In genomic region chr6:39451033-39451432, GRCm38 (mm10) we compare ENCODE assay signal across 10 mouse cellular contexts. TPM values are rescaled to one million over a fixed set of nuclear protein-coding genes. Genes with fewer than 3 reads are reported as not detected.
DNase-seq lines count a peak whose midpoint lies in the region; ATAC-seq and TF ChIP-seq lines count a peak whose summit lies in the region.
"Had no signal": no experiment of that assay in that cellular context is flagged by ENCODE, and none has a peak within 500 bp of the region (broad histone marks: within the 10 kb centered on the region; RNA-seq: fewer than 3 reads in every experiment).

No protein-coding gene starts in this region.

- dilution Hi-C loops in CH12.LX (cut with MboI; ENCODE audit: extremely low pct_ligation_motif_present, extremely low pct_unique_long_range_greater_than_20kb, low sequenced_read_pairs), result loop anchor here (25.0 kb wide), 1 partner anchor 111 kb away; the partner anchor contains the start of genes Adck2 and Dennd2a

- H3K4me1 ChIP-seq in CH12.LX (ENCODE audit: control insufficient read depth in 1 of 2, insufficient read depth in 2 of 2), result peaks cover 8% of the 10 kb centered on the region in 2 experiments; a peak in 3 of 4 replicates
- peaks cover 3% of the 10 kb centered on the region for H3K4me1 ChIP-seq in embryonic fibroblast, embryonic 13.5 days (ENCODE audit: control insufficient read depth, insufficient read depth, low read length)
- peaks cover 4% of the 10 kb centered on the region; the same call in 1 of the 2 replicates for H3K4me1 ChIP-seq in hindbrain, embryonic 12.5 days
- H3K4me1 ChIP-seq: heart, embryonic 12.5 days had no signal

- H3K27me3 ChIP-seq in CH12.LX (replicated peaks), result no peaks in the 10 kb centered on the region
- H3K27me3 ChIP-seq in hindbrain, embryonic 12.5 days, result no peaks in the 10 kb centered on the region
- H3K27me3 ChIP-seq: heart, embryonic 12.5 days had no signal

- peak; percentile 54 for TF ChIP-seq RAD21 in CH12.LX (IDR thresholded peaks at IDR 0.05; ENCODE audit: low read depth, low read length)

- no peak overlapping the region for H3K9ac ChIP-seq in CH12.LX (ENCODE audit: insufficient read depth, low read depth)
- H3K9ac ChIP-seq in hindbrain, embryonic 12.5 days, result no peak overlapping the region
- H3K9ac ChIP-seq: heart, embryonic 12.5 days had no signal

- no peak for TF ChIP-seq EP300 in CH12.LX (IDR thresholded peaks at IDR 0.05; ENCODE audit: low read length)

- no peak overlapping the region for H3K27ac ChIP-seq in CH12.LX (ENCODE audit: insufficient read depth, low read depth)
- no peak overlapping the region for H3K27ac ChIP-seq in embryonic fibroblast, embryonic 13.5 days (ENCODE audit: insufficient read depth, low read length)
- H3K27ac ChIP-seq in hindbrain, embryonic 12.5 days, result no peak overlapping the region

- no peak overlapping the region for H3K4me3 ChIP-seq in CH12.LX (replicated peaks in 1 of 3; ENCODE audit: low read depth in 2 of 3, low read length in 2 of 3, poor library complexity in 1 of 3)
- no peak overlapping the region for H3K4me3 ChIP-seq in embryonic fibroblast, embryonic 13.5 days (ENCODE audit: insufficient read depth, low read length)
- H3K4me3 ChIP-seq in hindbrain, embryonic 12.5 days, result no peak overlapping the region
- H3K4me3 ChIP-seq: heart, embryonic 12.5 days; megakaryocyte, embryonic 14.5 days had no signal

- no peaks in the 10 kb centered on the region for H3K79me2 ChIP-seq in CH12.LX (replicated peaks; ENCODE audit: control insufficient read depth, extremely low read depth, insufficient read depth, poor library complexity, severe bottlenecking)

- no peaks in the 10 kb centered on the region for H3K9me3 ChIP-seq in CH12.LX (replicated peaks; ENCODE audit: low read length)
- no peaks in the 10 kb centered on the region for H3K9me3 ChIP-seq in hindbrain, embryonic 12.5 days (replicated peaks)
- H3K9me3 ChIP-seq: heart, embryonic 12.5 days had no signal

- H3K36me3 ChIP-seq in CH12.LX (replicated peaks in 1 of 2; ENCODE audit: control insufficient read depth in 1 of 2, insufficient read depth in 1 of 2, low read length in 1 of 2), result no peaks in the 10 kb centered on the region
- no peaks in the 10 kb centered on the region for H3K36me3 ChIP-seq in hindbrain, embryonic 12.5 days
- H3K36me3 ChIP-seq: heart, embryonic 12.5 days had no signal

- no peak overlapping the region for H3K4me2 ChIP-seq in CH12.LX (ENCODE audit: insufficient read depth, low read depth, poor library complexity, severe bottlenecking)
- H3K4me2 ChIP-seq in hindbrain, embryonic 12.5 days (replicated peaks), result no peak overlapping the region
- H3K4me2 ChIP-seq: heart, embryonic 12.5 days had no signal

- TF ChIP-seq POLR2A in CH12.LX (IDR thresholded peaks at IDR 0.05; ENCODE audit: low read depth, low read length), result no peak
- TF ChIP-seq POLR2A in embryonic fibroblast, embryonic 13.5 days (IDR thresholded peaks at IDR 0.05; ENCODE audit: low read depth, low read length), result no peak

- TF ChIP-seq CTCF in CH12.LX (conservative IDR thresholded peaks at IDR 0.05 in 1 of 2, IDR thresholded peaks at IDR 0.05 in 1 of 2; ENCODE audit: low read depth in 2 of 2, low read length in 2 of 2), result peak in 1 of 2 experiments; percentile 74; a peak in 3 of 4 replicates
- 0 out of 2 replicates have a peak, but pooled peaks have one; percentile 6 for TF ChIP-seq CTCF in embryonic fibroblast, embryonic 13.5 days (IDR thresholded peaks at IDR 0.05; ENCODE audit: borderline replicate concordance, insufficient read depth, low read length)

- 84% methylated on average over 3 of the region's 3 CpGs for WGBS in hindbrain, embryonic 12.5 days

- ATAC-seq in hindbrain, embryonic 12.5 days (ENCODE audit: low FRiP score), result no peak

- peak; percentile 9 for DNase-seq in kidney, adult 9 months
- DNase-seq in kidney, adult 8-10 months, result no peak
- peak; percentile 54 for DNase-seq in 416B (ENCODE audit: low read depth)
- peak; percentile 33 for DNase-seq in CH12.LX (ENCODE audit: extremely low read depth)
- DNase-seq in testis, postnatal 10 days (ENCODE audit: low spot score), result no peak
- DNase-seq in spleen, postnatal 4 days (ENCODE audit: low spot score in 2 of 2), result no peak

- in situ Hi-C loops in CH12.LX (cut with MboI; ENCODE audit: low pct_ligation_motif_present, low pct_unique_long_range_greater_than_20kb, low sequenced_read_pairs), result no loop called here

TF ChIP-seq in CH12.LX, 34 proteins besides CTCF, POLR2A, EP300 and RAD21:
- TF ChIP-seq POLR2AphosphoS2 (IDR thresholded peaks at IDR 0.05; ENCODE audit: low read depth, low read length) (no peak), MYC (IDR thresholded peaks at IDR 0.05; ENCODE audit: low read depth, low read length) (no peak), MAX (IDR thresholded peaks at IDR 0.05; ENCODE audit: low read length) (no peak), ZNF384 (IDR thresholded peaks at IDR 0.05; ENCODE audit: low read depth, low read length) (no peak), SMC3 (IDR thresholded peaks at IDR 0.05; ENCODE audit: low read depth, low read length) (peak; percentile 62), CHD2 (IDR thresholded peaks at IDR 0.05; ENCODE audit: low read length) (no peak)

RNA-seq across cellular contexts. Expression of gene Mkrn1, which starts 30.8 kb away (rescaled TPM):
- 44.2 and 50.3 TPM in 2 replicates for total RNA-seq in CH12.LX (2012; rRNA removed)
- 39.3 and 45.1 TPM in 2 replicates for total RNA-seq in CH12.LX (2014; rRNA removed)
- polyA plus RNA-seq in CH12.LX (2012; ENCODE audit: insufficient read length, low read depth), result 43.7 and 53.7 TPM in 2 replicates
- 37.9 and 40.5 TPM in 2 replicates for polyA plus RNA-seq in embryonic fibroblast, embryonic 13.5 days (2011; ENCODE audit: insufficient read length, low read depth, missing spikeins)
- 178 and 191 TPM in 2 replicates for polyA plus RNA-seq in hindbrain, embryonic 12.5 days (2016; fragmentation: Nextera tagmentation; extraction: Ambion mirVana)

Comparison
In these comparisons a context has a peak if more than half of its experiments do, and no peak if none do; other contexts are left out.
1. DNase-seq: peak in kidney, adult 9 months (single experiment), 416B (single experiment) and CH12.LX (single experiment); none in kidney, adult 8-10 months (0 of 2), testis, postnatal 10 days (single experiment) and spleen, postnatal 4 days (0 of 2).